Mouse (Mus musculus) olfactory bulb, adult 2 months (tissue): ENCODE measurements at regions not wholly inside any gene's neighbourhood (a gene's known extent, or its start where the extent isn't known, plus 50 kb on each side); places are given as distances from the start of the nearest gene placed in this dataset.

Experiments used
- CTCF ChIP-seq: fragments of 200-500 bp; IDR thresholded peaks from 2 replicates; pipeline ENCODE4 v1.5.1; 2012; ENCODE audit warnings: low read depth, mild to moderate bottlenecking, low read length, moderate library complexity; ENCODE audit not compliant: insufficient read depth
- POLR2A ChIP-seq: fragments of 200-500 bp; IDR thresholded peaks from 2 replicates; pipeline ENCODE4 v1.6.1; 2012; ENCODE audit warnings: mild to moderate bottlenecking, low read depth, low read length, moderate library complexity; ENCODE audit not compliant: insufficient read depth

DNA sequence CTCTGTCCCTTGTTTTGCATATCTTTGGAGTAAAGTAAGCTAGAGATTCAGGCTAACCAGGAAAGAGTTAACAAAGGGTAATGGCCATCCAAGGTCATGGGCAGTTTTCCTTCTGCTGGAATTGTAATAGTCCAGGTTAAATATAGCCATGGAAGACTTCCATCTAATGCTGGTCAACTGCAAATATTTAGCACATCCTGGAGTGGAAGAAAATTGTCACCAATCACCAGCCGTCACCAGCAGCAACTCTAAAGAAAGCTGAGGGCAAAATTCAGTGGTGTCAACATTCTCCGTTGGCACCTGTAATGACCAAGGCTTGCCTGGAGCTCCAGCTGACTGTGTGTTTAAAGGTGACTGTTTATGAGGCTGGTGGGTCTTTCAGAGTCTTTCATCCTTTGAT, 2011.7 kb upstream of the Lrrc6 start:
- TF ChIP-seq CTCF (no peak), POLR2A (no peak)
